Mouse (Mus musculus): ENCODE results near the gene C2cd3. TPM values are rescaled to one million over a fixed set of nuclear protein-coding genes. Genes with fewer than 3 reads are reported as not detected.

The C2cd3 gene
- polyA plus RNA-seq, 1 experiment from 2014 or later, result 20.1 TPM

- Histone ChIP-seq H3K9me3 (replicated peaks) (no peaks in the 10 kb centered on the region), H3K27me3 (replicated peaks) (no peaks in the 10 kb centered on the region), H3K9ac (no peak overlapping the region), H3K4me2 (no peak overlapping the region), H3K36me3 (no peaks in the 10 kb centered on the region), H3K4me1 (replicated peaks) (peaks cover 13% of the 10 kb centered on the region), H3K27ac (ENCODE audit: poor library complexity, severe bottlenecking) (no peak overlapping the region), H3K4me3 (no peak overlapping the region)
- 81% methylated on average over 2 of the region's 2 CpGs for WGBS
- ATAC-seq (ENCODE audit: insufficient number of reproducible peaks, low FRiP score), result no peak
Measured at GRCm38 (mm10) chr7:100363162-100363561, 8.9 kb upstream of the C2cd3 start.

- Histone ChIP-seq H3K36me3 (no peaks in the 10 kb centered on the region), H3K4me3 (no peak overlapping the region), H3K27me3 (replicated peaks) (no peaks in the 10 kb centered on the region), H3K9ac (no peak overlapping the region; the same call in 1 of the 2 replicates), H3K4me1 (replicated peaks) (peaks cover 13% of the 10 kb centered on the region), H3K9me3 (replicated peaks) (no peaks in the 10 kb centered on the region), H3K27ac (ENCODE audit: poor library complexity, severe bottlenecking) (no peak overlapping the region; the same call in 1 of the 2 replicates), H3K4me2 (no peak overlapping the region)
- ATAC-seq (ENCODE audit: insufficient number of reproducible peaks, low FRiP score), result no peak
- 39% methylated on average over 6 of the region's 6 CpGs for WGBS
Measured at GRCm38 (mm10) chr7:100364888-100365287, 7.1 kb upstream of the C2cd3 start.

- WGBS, result 8% methylated on average over 17 of the region's 17 CpGs
- Histone ChIP-seq H3K9me3 (replicated peaks) (no peaks in the 10 kb centered on the region), H3K9ac (peak overlapping the region; percentile 74), H3K27ac (ENCODE audit: poor library complexity, severe bottlenecking) (peak overlapping the region; percentile 85), H3K27me3 (replicated peaks) (no peaks in the 10 kb centered on the region), H3K36me3 (peaks cover 19% of the 10 kb centered on the region), H3K4me3 (peak overlapping the region; percentile 80), H3K4me1 (replicated peaks) (peaks cover 11% of the 10 kb centered on the region), H3K4me2 (peak overlapping the region; percentile 79)
- no peak for ATAC-seq (ENCODE audit: insufficient number of reproducible peaks, low FRiP score)
Measured at GRCm38 (mm10) chr7:100372452-100372980, 483 bp downstream of the C2cd3 start.

- H3K36me3 ChIP-seq, result peaks cover 52% of the 10 kb centered on the region
- no peaks in the 10 kb centered on the region for H3K27me3 ChIP-seq (replicated peaks)
- ATAC-seq (ENCODE audit: insufficient number of reproducible peaks, low FRiP score), result no peak
- H3K9ac ChIP-seq, result no peak overlapping the region
- H3K4me1 ChIP-seq (replicated peaks), result 0 out of 2 replicates have a peak, but pooled peaks cover 2% of the 10 kb centered on the region
- no peak overlapping the region for H3K4me3 ChIP-seq
- no peaks in the 10 kb centered on the region for H3K9me3 ChIP-seq (replicated peaks)
- WGBS, result 83% methylated on average over 2 of the region's 2 CpGs
- H3K4me2 ChIP-seq, result no peak overlapping the region
- no peak overlapping the region for H3K27ac ChIP-seq (ENCODE audit: poor library complexity, severe bottlenecking)
Measured at GRCm38 (mm10) chr7:100378257-100378656, 6.2 kb downstream of the C2cd3 start.

GRCm38 (mm10) chr7:100381161-100381560 is 9.1 kb downstream of the C2cd3 start:
- Histone ChIP-seq H3K27me3 (replicated peaks) (no peaks in the 10 kb centered on the region), H3K9ac (no peak overlapping the region), H3K4me3 (no peak overlapping the region), H3K4me1 (replicated peaks) (0 out of 2 replicates have a peak, but pooled peaks cover under 1% of the 10 kb centered on the region), H3K9me3 (replicated peaks) (no peaks in the 10 kb centered on the region), H3K27ac (ENCODE audit: poor library complexity, severe bottlenecking) (no peak overlapping the region), H3K36me3 (peaks cover 45% of the 10 kb centered on the region), H3K4me2 (no peak overlapping the region)
- ATAC-seq (ENCODE audit: insufficient number of reproducible peaks, low FRiP score), result no peak

GRCm38 (mm10) chr7:100383207-100383606 is 11.2 kb downstream of the C2cd3 start:
- H3K27me3 ChIP-seq (replicated peaks), result no peaks in the 10 kb centered on the region
- peaks cover 38% of the 10 kb centered on the region for H3K36me3 ChIP-seq
- no peak overlapping the region for H3K4me2 ChIP-seq
- no peak overlapping the region for H3K9ac ChIP-seq
- WGBS, result 89% methylated on average over 2 of the region's 2 CpGs
- 0 out of 2 replicates have a peak, but pooled peaks cover 3% of the 10 kb centered on the region for H3K4me1 ChIP-seq (replicated peaks)
- H3K4me3 ChIP-seq, result no peak overlapping the region
- H3K9me3 ChIP-seq (replicated peaks), result no peaks in the 10 kb centered on the region
- no peak for ATAC-seq (ENCODE audit: insufficient number of reproducible peaks, low FRiP score)
- no peak overlapping the region for H3K27ac ChIP-seq (ENCODE audit: poor library complexity, severe bottlenecking)

GRCm38 (mm10) chr7:100388174-100388573 is 16.1 kb downstream of the C2cd3 start:
- no peak for ATAC-seq (ENCODE audit: insufficient number of reproducible peaks, low FRiP score)
- Histone ChIP-seq H3K36me3 (peaks cover 43% of the 10 kb centered on the region), H3K4me2 (no peak overlapping the region), H3K27me3 (replicated peaks) (no peaks in the 10 kb centered on the region), H3K4me3 (no peak overlapping the region), H3K4me1 (replicated peaks) (0 out of 2 replicates have a peak, but pooled peaks cover 3% of the 10 kb centered on the region), H3K27ac (ENCODE audit: poor library complexity, severe bottlenecking) (no peak overlapping the region), H3K9me3 (replicated peaks) (no peaks in the 10 kb centered on the region), H3K9ac (no peak overlapping the region)
- WGBS, result 93% methylated on average over 2 of the region's 2 CpGs

- H3K27ac ChIP-seq (ENCODE audit: poor library complexity, severe bottlenecking), result no peak overlapping the region
- no peak overlapping the region for H3K4me3 ChIP-seq
- 87% methylated on average over 8 of the region's 8 CpGs for WGBS
- no peak overlapping the region for H3K4me2 ChIP-seq
- no peak for ATAC-seq (ENCODE audit: insufficient number of reproducible peaks, low FRiP score)
- H3K9ac ChIP-seq, result no peak overlapping the region
- H3K4me1 ChIP-seq (replicated peaks), result 0 out of 2 replicates have a peak, but pooled peaks cover 3% of the 10 kb centered on the region
- H3K27me3 ChIP-seq (replicated peaks), result no peaks in the 10 kb centered on the region
- no peaks in the 10 kb centered on the region for H3K9me3 ChIP-seq (replicated peaks)
- peaks cover 44% of the 10 kb centered on the region for H3K36me3 ChIP-seq
Measured at GRCm38 (mm10) chr7:100390166-100390565, 18.1 kb downstream of the C2cd3 start.

- no peak for ATAC-seq (ENCODE audit: insufficient number of reproducible peaks, low FRiP score)
- H3K36me3 ChIP-seq, result peaks cover 62% of the 10 kb centered on the region
Measured at GRCm38 (mm10) chr7:100392265-100392664, 20.2 kb downstream of the C2cd3 start.

GRCm38 (mm10) chr7:100399231-100399913 is 27.3 kb downstream of the C2cd3 start:
- Histone ChIP-seq H3K9ac (no peak overlapping the region), H3K4me1 (replicated peaks) (peaks cover 9% of the 10 kb centered on the region; the same call in 1 of the 2 replicates), H3K9me3 (replicated peaks) (no peaks in the 10 kb centered on the region), H3K4me2 (no peak overlapping the region; the same call in 1 of the 2 replicates), H3K36me3 (peaks cover 64% of the 10 kb centered on the region), H3K27ac (ENCODE audit: poor library complexity, severe bottlenecking) (peak overlapping the region; percentile 40), H3K4me3 (no peak overlapping the region), H3K27me3 (replicated peaks) (no peaks in the 10 kb centered on the region)
- 52% methylated on average over 8 of the region's 8 CpGs for WGBS
- ATAC-seq (ENCODE audit: insufficient number of reproducible peaks, low FRiP score), result no peak

More at GRCm38 (mm10) chr7:100392265-100392664, 20.2 kb downstream of the C2cd3 start:
- no peak overlapping the region for H3K9ac ChIP-seq
- H3K9me3 ChIP-seq (replicated peaks), result no peaks in the 10 kb centered on the region
- H3K4me2 ChIP-seq, result no peak overlapping the region
- WGBS, result 79% methylated on average over 2 of the region's 2 CpGs
- no peak overlapping the region for H3K27ac ChIP-seq (ENCODE audit: poor library complexity, severe bottlenecking)
- no peaks in the 10 kb centered on the region for H3K4me1 ChIP-seq (replicated peaks)
- H3K27me3 ChIP-seq (replicated peaks), result no peaks in the 10 kb centered on the region
- H3K4me3 ChIP-seq, result no peak overlapping the region

- 70% methylated on average over 4 of the region's 4 CpGs for WGBS
- Histone ChIP-seq H3K4me1 (replicated peaks) (peaks cover 9% of the 10 kb centered on the region; the same call in 1 of the 2 replicates), H3K9me3 (replicated peaks) (no peaks in the 10 kb centered on the region), H3K4me2 (no peak overlapping the region), H3K9ac (no peak overlapping the region), H3K27ac (ENCODE audit: poor library complexity, severe bottlenecking) (no peak overlapping the region), H3K36me3 (peaks cover 63% of the 10 kb centered on the region), H3K27me3 (replicated peaks) (no peaks in the 10 kb centered on the region), H3K4me3 (no peak overlapping the region)
- no peak for ATAC-seq (ENCODE audit: insufficient number of reproducible peaks, low FRiP score)
Measured at GRCm38 (mm10) chr7:100400899-100401539, 29.0 kb downstream of the C2cd3 start.
